Mouse (Mus musculus): ENCODE measurements at regions not wholly inside any gene's neighbourhood (a gene's known extent, or its start where the extent isn't known, plus 50 kb on each side); places are given as distances from the start of the nearest gene placed in this dataset.

GRCm38 (mm10) chr9:61705586-61706233 is 208.6 kb downstream of the Rplp1 start:
- no peak for DNase-seq

- DNase-seq = no peak
Observed at GRCm38 (mm10) chr9:61703301-61703700, 211.0 kb downstream of the Rplp1 start.

GRCm38 (mm10) chr9:61702280-61702966 is 211.9 kb downstream of the Rplp1 start:
- DNase-seq = no peak

- no peak for DNase-seq
Observed at GRCm38 (mm10) chr9:61700576-61700975, 213.8 kb downstream of the Rplp1 start.

- DNase-seq = no peak
Observed at GRCm38 (mm10) chr9:61699618-61700017, 214.7 kb downstream of the Rplp1 start.

- peak; percentile 82 for DNase-seq
Observed at GRCm38 (mm10) chr9:61697959-61698358, 216.4 kb downstream of the Rplp1 start.

GRCm38 (mm10) chr9:61696831-61697230 is 217.5 kb downstream of the Rplp1 start:
- DNase-seq = no peak

GRCm38 (mm10) chr9:61695821-61696220 is 218.5 kb downstream of the Rplp1 start:
- DNase-seq = no peak

GRCm38 (mm10) chr9:61695381-61695791 is 219.0 kb downstream of the Rplp1 start:
- peak; percentile 55 for DNase-seq

- no peak for DNase-seq
Observed at GRCm38 (mm10) chr9:61694206-61694605, 220.1 kb downstream of the Rplp1 start.

- no peak for DNase-seq
Observed at GRCm38 (mm10) chr9:61690786-61691185, 223.6 kb downstream of the Rplp1 start.

- DNase-seq = peak; percentile 45
Observed at GRCm38 (mm10) chr9:61689939-61690338, 224.4 kb downstream of the Rplp1 start.

GRCm38 (mm10) chr9:61689516-61689915 is 224.8 kb downstream of the Rplp1 start:
- DNase-seq = no peak

- no peak for DNase-seq
Observed at GRCm38 (mm10) chr9:61683557-61683956, 230.8 kb downstream of the Rplp1 start.

- no peak for DNase-seq
Observed at GRCm38 (mm10) chr9:61682744-61683259, 231.5 kb downstream of the Rplp1 start.

- no peak for DNase-seq
Observed at GRCm38 (mm10) chr9:61682316-61682715, 232.0 kb downstream of the Rplp1 start.

GRCm38 (mm10) chr9:61681406-61681805 is 232.9 kb downstream of the Rplp1 start:
- no peak for DNase-seq

GRCm38 (mm10) chr9:61680911-61681311 is 233.4 kb downstream of the Rplp1 start:
- DNase-seq = no peak

GRCm38 (mm10) chr9:61679686-61680085 is 234.7 kb downstream of the Rplp1 start:
- no peak for DNase-seq

- no peak for DNase-seq
Observed at GRCm38 (mm10) chr9:61677603-61678002, 236.7 kb downstream of the Rplp1 start.

- DNase-seq = no peak
Observed at GRCm38 (mm10) chr9:61677037-61677436, 237.3 kb downstream of the Rplp1 start.

GRCm38 (mm10) chr9:61675366-61675765 is 239.0 kb downstream of the Rplp1 start:
- no peak for DNase-seq

GRCm38 (mm10) chr9:61673575-61674203 is 240.7 kb downstream of the Rplp1 start:
- DNase-seq = no peak

GRCm38 (mm10) chr9:61670986-61671385 is 243.4 kb downstream of the Rplp1 start:
- no peak for DNase-seq

All from heart, postnatal 4 days (tissue).